Mouse (Mus musculus): ENCODE measurements at regions not wholly inside any gene's neighbourhood (a gene's known extent, or its start where the extent isn't known, plus 50 kb on each side); places are given as distances from the start of the nearest gene placed in this dataset.
"Not testable (repeated sequence)": the region's sequence is repeated elsewhere in the genome, so short reads cannot be mapped to it uniquely, and the experiment has no call there.

DNA sequence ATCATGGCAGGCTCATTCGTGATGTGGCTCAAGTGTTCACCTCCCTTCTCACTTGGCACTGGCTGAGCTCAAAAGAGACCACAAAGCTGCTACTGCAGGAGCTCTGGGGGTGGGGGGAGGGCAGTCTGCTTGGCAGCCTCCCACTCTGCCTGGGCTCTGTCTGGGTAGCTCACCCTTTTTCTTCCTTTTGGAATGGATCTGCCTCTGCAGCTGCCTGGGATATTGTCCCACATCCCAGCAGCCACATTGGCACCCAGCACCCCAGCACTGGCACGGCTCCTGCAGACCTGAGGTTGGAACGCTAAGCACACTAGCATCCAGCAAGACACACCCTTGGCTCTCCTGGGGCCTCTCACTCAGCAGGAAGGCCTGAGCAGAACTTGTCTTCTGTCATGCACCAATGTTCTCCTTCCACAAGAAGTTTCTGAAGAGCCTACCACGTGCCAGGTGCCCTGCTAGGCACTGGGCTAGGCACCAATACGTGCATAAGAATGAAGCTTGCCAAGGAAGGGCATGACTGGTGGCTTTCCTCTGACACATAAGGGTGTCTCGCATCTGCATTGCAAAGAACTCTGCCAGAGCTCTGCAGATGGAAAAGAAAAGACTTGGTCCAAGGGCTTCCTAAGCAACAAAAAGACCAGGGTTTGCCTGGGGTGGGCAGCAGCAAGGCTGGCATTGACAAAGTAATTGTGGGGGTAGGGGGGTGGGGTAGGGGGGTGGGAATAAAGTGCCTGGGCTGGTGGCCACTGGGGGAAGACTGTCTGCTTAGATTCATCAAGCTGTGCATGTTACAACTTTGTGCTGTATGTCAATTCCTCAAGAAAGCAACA, 112.1 kb upstream of the Sipa1l1 start:
- DNase-seq: not testable (repeated sequence)

DNA sequence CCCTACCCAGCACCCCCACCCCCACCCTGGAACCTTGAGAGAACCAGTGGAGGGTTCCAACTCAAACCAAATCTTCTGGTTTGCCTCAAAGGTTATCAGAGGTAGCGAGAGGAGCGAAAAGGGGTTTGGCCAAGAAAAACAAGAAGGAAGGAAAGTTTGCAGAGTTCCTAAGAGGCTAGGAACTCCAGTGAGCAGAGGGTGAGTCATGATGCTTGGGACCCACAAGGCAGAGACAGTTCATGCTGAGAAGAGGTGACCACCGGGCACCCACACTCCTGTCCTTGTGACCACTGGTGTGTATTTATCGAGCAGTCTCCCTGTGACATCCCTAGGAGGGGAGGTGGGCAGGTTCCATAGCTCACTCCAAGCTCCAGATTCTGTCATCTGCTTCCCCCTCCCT, 104.1 kb upstream of the Sipa1l1 start:
- no peak for DNase-seq

DNA sequence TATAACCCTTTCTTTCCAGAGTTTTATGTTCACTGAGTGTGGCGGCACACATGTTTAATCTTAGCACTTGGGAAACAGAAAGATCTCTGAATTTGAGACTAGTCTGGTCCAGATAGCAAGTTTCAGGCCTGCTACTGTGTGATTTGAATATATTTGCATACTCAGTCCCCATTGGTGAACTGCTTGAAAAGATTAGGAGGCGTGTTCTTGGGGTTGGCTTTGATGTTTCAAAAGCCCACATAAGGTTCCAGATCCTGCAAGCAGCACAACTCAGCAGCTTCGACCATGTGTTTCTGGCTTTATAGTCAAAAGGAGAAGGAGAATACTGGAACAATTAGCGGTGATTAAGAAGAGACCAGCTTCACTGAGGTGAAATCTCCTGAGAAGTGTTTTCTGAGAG, 102.3 kb upstream of the Sipa1l1 start:
- DNase-seq: no peak

DNA sequence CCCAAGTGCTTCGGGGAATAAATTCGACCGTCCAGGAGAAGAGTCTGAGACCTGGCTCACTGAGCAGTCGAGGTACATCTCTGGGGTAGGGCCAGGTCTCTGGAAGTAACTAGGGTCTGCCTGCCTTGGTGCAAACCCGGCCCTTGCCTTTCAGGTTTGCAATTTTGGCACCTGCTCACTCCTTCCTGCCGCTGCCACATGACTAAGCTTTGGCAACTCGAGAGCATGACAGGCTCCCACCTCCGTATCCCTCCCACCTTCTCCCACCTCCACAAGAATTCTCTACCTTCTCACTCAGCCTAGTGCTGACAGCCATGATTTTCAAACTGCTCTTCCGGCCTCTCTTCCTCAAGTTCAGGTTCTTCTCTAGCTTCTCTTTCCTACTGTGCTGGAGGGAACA, 99.5 kb upstream of the Sipa1l1 start:
- peak; percentile 14 for DNase-seq

DNA sequence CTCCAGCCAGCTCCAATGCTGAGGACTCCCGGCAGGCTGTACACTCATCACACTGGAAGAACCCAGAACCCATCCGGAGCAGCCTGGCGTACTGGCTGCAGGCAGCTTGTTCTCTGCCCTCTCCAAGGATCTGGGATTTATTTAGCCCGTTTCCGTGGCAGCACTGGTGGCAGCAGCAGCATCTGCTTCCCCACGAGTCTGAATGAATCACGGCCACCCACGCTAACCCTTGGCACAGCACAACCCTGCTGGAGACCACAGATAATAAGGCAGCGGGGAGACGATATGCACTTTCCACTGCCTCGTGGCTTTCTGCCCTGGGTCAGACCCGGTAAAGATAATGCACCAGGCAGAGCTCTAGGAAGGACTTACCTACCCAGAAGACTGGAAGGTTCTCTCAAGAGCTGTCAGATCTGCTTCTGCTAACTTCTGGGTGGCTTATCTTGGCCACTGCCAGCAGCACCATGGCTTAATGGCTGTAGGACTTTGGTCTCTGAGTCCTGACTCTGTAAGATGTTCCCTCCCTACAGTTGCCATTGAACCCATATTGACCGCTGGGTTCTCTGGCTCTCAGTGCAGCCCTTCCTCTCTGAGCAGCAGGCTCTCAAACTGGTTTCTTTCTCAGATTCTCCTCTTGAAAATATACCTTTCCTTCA, 96.2 kb upstream of the Sipa1l1 start:
- DNase-seq: peak; percentile 93

DNA sequence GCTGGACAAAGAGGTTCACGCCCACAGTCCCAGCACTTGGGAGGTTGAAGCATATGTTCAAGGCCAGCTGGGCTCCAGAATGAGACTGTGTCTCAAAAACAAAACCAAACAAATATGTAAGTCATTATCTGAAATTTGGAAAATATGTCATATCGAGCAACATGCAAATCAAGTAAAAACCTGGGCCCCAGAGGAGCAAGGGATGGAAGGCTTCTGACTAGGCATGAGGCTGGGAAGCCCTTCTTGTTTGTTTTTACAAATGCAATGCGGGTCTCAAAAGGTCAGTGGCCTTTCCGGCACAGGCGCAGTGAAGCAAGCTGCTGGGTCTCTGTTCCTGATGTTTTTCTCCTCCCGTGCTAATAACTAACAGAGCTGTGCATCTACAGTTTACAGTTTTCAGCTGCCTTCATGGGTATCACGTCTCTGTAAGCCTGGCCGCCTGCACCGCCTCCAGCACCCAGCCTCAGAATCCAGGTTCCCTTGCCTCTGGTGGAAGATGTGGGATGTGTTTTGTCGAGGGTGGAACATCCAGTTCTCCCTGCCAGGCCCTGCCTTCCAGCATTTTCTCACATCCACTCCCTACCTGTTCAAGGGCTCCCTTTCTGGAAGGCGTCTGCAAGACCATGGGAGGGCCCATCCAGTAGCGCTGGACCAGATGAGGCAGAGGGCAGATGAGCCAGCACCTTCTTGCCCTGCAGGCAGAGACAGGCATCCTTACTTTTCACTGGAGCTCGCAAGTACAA, 93.5 kb upstream of the Sipa1l1 start:
- DNase-seq: peak; percentile 54

DNA sequence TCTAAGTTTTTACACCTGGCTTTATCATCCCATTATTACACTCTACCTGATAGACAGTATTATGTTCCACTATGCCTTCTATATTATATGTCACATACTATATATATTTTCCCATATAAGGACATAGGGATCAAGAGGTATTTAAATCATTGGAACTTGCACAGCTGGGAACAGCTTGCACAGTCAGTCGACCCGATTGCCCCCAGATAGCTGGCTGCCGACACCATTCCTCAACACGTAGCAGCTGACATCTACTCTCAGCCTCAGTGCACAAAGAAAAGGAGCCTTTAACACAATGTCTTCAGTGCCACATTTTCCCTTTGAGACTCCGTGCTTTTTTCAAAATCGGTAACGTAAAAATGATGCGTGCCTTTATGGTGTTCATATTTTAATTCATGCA, 92.4 kb upstream of the Sipa1l1 start:
- no peak for DNase-seq

DNA sequence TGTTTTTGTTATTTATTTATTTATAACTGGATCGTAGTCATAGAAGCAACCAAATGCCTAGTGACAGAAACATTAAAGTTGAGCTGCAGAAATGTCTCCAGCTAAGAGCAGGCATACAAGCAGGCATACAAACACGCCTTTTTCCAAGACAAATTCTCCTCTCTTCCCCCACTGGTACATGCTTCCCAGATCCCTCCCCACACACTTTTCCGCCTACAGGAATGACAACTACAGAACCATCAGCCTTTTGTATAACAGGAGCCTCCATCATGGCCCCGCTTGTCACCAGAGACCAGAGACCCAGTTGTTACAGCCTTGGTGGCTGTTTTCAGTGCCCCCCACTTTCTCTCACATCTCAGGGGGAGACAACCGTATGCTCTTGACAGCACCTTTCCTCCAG, 91.2 kb upstream of the Sipa1l1 start:
- DNase-seq: peak; percentile 35

DNA sequence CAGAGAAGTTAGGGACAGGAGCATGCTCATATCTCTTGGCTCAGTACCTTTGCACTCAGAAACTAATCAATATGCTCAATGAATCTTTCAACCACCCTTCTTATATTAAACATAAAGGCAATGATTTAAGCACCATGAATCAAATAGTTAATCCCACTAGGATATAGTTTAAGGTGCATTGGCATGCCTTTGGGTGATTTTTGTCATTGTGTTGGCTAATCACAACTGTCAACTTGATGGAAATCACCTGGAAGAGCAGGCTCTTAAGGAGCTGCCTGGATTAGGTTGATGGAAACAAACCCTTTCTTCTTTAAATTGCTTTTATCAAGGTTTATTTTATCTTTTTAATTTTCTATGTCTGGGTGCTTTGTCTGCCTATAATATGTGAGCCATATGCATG, 90.4 kb upstream of the Sipa1l1 start:
- DNase-seq: no peak

DNA sequence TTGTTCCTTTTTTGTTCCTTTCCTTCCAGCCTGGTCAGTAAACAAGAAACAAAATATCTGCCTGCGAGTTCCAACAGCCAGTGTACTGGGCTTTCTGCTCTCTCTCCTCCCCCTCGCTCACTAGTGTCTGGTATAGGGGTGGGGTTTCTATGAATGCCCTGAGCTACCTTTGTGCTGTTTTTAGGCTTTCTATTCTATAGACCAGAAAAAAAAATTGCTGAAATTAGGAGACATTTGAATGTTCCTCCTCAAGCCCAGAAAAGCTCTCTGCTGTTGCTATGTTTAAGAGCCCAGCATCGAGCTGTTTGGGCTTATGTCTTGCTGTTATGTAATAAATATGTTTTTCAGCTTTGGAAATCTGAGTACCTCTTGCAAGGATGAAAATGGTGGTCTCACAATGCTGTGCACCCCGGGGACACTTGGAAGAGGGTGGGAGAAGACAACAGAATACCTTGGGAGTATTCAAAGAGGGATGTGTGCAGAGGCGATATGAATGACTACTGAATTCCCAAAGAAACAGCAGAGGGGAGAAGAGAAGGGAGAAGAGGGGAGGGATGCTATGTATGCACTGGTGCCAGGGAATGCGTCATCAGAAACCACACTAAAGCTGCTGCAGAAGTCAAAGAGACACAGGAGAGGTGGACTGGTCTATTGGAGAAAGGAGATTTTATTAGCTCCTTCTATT, 88.8 kb upstream of the Sipa1l1 start:
- DNase-seq: peak; percentile 42

DNA sequence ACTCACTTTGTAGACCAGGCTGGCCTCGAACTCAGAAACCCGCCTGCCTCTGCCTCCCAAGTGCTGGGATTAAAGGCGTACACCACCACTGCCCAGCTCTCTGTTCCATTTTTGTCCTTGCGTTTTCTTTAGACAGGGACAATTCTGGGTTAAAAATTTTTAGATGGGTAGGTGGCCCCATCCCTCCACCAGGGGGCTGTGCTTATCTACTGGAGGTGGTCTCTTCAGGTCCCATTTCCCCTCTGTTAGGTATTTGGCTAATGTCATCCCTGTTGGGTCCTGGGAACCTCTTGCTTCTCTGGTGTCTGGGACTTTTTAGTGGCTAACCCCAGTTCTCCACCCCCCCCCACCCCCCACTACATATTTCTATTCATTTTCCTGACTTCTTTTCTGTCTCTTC, 86.5 kb upstream of the Sipa1l1 start:
- DNase-seq: not testable (repeated sequence)

DNA sequence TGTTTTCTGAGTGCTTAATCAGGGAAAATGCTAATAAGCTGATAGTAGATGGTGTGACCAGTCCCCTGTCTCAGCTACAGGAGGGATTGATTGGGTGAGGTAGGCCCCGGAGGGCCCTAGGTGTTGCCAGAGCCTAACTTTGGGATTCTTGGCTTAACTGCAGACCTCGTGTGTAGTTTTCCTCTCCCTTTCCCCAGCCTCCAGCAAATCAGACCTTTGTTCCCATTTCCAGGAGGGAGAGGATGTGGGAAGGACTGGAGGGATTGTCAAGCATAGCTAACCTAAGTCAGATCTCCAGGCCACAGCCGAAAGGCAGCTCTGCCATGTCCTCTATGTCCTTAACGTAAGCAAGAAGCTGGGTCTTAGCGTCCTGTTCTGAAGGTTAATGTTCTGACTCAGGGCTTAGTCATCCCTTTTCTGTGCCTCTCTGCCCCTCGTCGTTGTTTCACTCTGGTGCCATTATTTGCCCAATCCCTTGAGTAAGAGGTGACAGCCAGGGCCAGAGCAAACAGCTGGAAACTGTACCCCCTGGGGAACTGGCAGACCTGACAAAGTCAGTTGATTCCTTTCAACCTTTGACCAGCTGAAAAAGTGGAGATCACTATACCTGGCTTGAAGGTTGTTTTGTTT, 83.2 kb upstream of the Sipa1l1 start:
- no peak for DNase-seq

DNA sequence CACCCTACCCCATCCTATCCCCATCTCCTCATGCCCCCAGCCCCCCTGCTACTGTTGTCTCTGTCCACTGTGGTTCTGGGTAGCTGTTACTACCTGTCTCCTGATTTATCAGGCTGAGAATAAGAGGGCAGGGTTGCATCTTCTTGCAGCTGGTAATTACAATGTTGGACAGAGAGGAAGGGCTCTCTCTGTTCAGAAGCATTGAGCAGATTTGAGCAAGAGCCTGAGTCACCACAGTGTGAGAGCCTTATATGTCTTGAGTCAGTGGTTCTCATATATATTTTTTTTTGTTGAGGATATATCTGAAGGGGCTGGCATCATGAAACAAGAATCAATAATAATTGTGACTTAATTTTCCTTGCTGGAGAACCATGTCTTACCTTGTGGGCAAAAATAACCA, 82.7 kb upstream of the Sipa1l1 start:
- DNase-seq: no peak

DNA sequence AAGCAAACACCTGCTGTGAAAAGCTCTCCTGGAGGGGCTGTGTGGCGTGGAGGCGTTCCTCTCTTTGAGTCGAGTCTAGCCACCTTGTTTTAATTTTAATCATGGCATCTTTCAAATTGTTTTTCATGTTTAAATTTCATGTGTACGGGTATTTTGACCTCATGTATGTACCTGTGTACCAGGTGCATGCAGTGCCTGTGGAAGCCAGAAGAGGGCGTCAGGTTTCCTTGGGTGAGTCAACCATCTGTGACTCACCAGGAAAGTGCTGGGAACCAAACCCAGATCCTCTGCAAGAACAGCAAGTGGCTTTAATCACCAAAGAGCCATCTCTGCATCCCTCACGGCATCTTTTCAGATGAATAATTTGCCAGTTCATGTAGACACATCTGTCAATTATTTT, 79.8 kb upstream of the Sipa1l1 start:
- DNase-seq: no peak

DNA sequence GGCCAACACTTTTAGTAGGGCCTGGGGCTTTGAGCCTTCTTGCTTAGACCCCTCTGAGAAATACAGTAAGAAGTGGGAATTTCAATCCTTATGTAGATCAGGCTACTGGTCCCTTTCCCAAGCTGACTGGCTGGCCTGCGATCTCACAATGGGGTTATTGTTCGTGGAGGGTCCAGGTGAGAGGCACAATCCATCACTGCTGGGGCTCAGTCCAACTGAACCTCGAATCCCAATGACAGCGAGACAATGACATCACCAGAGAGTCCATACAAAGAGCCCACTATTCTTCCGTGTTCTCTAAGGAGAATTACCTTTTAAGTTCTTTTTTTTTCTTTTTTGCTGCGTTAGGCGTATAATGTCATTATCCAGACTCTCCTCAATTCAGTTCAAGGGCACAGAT, 75.8 kb upstream of the Sipa1l1 start:
- no peak for DNase-seq

DNA sequence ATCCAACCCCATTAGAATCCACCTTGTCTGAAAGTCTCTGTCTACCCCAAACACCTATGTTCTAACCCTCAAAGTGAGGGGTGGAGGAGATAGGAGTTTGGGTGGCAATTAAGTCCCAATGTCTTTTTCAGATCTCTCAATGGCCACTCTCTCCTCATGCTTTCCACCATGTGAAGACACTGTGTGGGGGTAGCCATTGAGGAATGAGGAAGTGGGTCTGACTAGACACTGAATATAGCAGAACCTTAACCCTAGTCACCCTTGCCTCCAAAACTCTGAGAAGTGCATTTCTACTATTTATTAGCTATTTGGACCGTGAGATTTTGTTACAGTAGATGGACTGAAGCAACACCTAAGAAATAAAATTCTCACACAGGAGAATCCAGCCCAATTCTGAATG, 73.7 kb upstream of the Sipa1l1 start:
- DNase-seq: no peak

DNA sequence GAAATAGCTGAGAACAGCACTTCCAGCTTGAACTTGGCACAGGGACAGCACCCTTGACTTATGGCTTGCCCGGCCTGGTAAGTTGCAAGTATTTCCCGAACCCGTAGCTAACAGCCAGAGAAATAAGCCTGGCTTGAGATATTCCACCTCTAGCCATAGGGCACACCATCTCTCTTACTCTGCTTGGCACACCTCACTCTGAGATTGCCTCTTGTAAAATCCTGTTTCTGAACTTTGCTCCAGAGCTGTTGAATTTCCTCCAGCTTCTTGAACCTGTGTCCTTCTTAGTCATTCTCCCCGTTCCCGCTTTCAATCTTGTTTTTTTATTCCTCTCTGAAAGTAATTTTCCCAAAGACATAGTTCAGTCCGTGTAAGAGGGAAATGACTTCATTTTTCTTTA, 72.0 kb upstream of the Sipa1l1 start:
- no peak for DNase-seq

DNA sequence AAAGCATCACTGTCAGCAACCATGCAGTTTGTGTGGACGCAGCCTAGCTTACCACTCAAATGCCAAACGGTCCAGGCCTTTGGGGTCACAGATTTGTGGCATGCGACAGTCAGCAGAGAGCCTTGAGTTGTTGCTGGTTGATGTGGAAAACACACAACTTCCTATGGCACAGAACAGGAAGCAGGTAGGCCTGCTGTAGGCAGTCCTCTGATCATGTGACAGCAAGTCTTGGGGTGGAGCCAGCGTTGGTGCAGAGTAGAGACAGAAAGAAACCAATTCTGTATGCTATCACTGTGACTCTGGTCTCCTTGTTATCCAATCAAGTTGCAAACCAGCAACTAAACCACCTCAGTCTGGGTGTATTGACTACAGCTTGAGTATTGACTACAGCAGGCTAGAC, 71.5 kb upstream of the Sipa1l1 start:
- no peak for DNase-seq

DNA sequence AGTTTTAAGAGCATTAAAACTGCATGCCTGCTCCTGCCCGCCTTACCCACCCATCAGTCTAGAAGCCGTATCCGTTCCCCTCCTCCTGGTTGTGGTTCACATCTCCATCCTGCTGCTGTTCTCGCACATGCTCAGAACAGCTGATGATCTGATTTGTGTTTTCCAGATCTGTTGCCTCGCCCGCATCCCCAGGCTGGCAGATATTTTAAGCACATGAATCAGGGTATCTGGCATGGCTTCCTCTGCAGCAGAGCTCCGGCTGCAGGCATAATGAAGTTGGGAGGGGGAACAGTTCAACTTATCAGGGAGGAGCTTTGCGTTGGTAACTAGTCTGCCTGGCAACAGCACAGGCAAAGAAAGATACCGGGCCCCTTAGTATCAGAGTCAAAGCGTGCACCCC, 64.9 kb upstream of the Sipa1l1 start:
- DNase-seq: peak; percentile 94

DNA sequence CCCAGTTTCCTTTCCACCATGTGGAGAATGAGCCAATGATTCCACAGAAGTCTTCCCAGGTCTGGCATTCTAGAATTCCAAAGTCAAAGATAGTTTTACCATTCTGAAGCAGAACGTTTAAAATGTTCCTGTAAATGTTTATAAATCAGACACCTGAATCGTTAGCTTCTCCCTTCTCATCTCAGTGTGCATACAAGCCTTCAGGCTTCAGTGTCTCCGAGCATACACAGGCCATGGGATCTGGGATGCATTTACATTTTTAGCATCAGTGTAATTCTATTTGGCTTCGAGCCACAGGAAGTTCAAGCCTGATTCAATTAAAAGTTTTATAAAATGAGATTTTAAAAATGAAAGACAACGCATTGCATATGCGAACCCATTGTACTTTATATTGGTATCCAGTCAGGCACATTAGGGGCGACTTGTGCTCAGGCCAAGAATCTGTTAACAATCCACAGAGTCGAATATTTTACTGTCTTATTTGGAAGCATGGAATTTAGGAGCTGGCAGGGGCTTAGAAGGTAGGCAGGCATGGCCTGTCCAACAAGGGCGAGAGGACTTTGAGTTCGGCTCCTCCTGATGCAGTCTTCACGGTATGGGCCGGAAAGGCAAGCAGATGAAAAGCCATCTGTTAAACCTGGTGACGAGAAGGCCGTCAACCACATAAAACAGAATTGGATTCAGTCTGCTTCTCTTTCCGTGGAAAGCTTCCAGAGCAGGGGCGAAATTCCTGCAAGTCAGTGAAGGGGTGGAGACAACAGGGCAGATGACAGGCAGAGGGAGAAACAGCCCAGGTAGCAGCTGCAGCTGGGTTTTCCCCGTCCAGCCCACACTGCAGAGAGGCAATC, 63.7 kb upstream of the Sipa1l1 start:
- DNase-seq: peak; percentile 85

DNA sequence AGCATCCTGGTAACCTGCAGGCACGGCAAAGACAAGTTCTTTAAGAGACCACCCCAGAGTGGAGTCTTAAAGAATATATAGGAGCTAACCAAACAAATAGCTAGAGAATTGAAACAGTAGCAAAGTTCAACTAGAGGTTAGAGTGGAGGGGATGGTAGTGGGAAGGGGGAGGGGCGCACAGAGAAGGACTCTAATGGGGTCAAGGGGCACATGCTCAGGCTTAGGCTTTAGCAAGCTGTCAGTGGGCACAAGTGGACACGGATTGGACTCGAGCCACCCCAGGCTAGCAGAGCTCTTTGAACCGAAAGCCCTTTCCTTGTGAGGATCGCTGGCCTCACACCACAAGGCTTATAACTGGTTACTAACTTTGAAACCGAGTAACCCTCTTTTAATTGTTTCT, 53.4 kb upstream of the Sipa1l1 start:
- DNase-seq: no peak

All from layer of hippocampus, adult 9-11 months (tissue).